Mouse (Mus musculus) urinary bladder, adult 18-20 months (tissue): ENCODE measurements at regions not wholly inside any gene's neighbourhood (a gene's known extent, or its start where the extent isn't known, plus 50 kb on each side); places are given as distances from the start of the nearest gene placed in this dataset.

ENCODE experiments used
- DNase-seq, 2 experiments: peaks; one replicate each; pipeline ENCODE4 v3.0.0; 2022; ENCODE audit warnings: low spot score in 2 of 2, mixed read lengths in 2 of 2

GRCm38 (mm10) chr11:84760622-84761196 is 58.6 kb downstream of the Mrm1 start:
- DNase-seq: no peak

- DNase-seq: no peak
These were observed 59.8 kb downstream of the Mrm1 start for GRCm38 (mm10) chr11:84759478-84759986.

DNA sequence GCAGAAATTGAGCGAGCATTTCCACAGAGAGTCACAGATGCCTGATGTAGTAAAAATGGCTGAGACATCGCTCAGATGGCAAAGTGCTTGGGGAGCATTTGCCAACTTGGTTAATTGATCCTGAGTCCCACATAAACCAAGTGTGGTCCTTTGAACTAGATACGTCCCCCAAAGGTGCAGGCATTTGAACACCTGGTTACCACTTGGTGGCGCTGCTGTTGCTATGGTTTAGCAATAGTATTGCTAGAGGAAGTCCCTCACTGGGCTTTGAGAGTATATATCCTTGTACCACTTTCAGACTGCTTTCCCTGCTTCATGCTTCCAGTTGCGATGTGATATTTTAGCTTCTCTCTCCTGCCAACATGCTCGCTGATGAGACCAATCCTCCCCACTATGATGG is 67.3 kb downstream of the Mrm1 start:
- DNase-seq: no peak

GRCm38 (mm10) chr11:84749490-84750349 is 69.6 kb downstream of the Mrm1 start:
- DNase-seq: no peak

DNA sequence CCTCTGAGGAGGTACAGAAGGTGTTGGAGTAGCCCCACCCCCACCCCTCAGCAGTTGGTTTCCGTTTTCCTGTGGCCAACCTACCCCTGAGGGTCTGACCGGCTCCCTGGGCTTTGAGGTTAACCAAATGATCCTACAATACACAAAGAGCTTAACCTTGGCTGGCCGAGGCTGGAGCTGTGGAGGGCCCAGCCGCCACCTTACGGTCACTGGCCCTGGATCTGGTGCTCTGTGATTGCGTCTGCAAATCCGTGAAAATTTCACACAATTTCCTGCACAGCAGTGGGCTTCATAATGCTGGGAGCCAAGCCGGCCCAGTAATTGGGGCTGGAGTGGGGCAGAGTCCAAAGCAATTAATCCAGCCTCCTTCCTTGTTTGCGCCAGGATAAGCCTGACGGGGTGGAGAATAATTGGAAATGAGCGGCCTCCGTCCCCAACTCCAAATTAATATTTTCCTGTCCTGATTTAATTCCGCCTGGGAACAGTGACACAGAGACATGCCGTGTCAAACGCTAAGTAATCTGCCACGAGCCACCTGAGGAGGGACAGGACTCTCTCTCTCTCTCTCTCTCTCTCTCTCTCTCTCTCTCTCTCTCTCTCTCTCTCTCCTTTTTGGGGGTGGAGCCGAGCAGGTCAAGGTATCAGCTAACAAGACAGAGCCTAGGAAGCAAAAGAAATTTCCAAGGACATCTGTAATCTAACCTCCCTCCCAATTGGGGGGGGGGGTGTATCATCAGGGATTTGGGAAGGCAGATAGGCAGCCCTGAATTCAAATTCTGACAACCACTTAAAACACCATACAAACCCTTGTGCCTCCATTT is 80.3 kb downstream of the Mrm1 start:
- no peak for DNase-seq

- no peak for DNase-seq
These were observed 81.2 kb downstream of the Mrm1 start for GRCm38 (mm10) chr11:84738128-84738527.

DNA sequence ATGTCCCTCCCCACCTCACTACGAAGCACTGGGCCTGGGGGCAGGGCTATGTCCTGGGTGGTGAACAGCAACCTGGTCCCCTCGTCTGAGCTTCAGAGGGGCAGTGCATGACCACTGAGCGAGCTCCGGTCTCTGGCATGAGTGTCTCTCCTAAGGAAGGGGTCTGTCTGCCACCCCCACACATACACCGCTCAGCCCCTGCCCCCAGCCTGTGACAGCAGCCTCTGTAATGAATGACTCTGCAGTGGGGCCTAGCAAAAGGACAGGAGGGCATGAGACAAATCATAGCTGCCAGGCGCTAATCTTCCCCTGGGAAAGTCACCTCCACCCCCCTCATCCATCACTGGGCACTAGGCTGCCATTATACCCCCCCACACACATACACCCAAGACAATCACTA is 87.4 kb downstream of the Mrm1 start:
- no peak for DNase-seq

GRCm38 (mm10) chr11:84730218-84730617 is 89.1 kb downstream of the Mrm1 start:
- DNase-seq: no peak

GRCm38 (mm10) chr11:84729189-84729588 is 90.1 kb downstream of the Mrm1 start:
- DNase-seq: peak in 1 of 2 experiments; percentile 7

DNA sequence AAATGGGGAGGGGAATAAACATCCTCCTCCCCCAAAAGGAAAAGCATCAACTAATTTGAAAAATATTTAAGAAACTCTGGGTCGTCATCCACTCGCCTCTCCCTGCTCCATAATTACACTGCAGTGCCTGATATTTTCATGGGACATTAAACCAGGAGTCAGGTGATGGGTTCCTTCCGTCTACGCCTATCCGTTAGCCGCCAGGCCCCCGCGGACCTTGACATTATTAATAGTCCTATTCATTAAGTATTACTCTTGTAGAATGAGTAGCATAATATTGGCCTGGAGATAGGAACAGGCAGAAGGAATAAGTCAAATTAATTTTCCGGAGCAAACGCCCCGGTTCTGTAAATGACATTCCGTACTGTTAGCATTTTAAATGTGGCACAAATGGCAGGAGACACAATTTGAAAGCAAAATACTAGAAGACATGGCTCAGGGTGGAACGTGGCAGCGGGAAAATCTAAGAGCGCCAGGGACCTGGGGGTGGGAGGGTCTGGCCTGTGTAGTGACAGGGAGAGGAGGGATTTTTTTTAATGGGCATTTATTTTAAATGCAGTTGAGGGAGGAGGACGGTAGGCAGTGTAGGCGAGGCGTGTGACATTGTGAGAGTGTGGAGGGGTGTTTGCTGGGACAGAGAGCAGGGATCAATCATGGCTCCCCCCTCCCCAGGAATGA is 93.2 kb downstream of the Mrm1 start:
- no peak for DNase-seq

DNA sequence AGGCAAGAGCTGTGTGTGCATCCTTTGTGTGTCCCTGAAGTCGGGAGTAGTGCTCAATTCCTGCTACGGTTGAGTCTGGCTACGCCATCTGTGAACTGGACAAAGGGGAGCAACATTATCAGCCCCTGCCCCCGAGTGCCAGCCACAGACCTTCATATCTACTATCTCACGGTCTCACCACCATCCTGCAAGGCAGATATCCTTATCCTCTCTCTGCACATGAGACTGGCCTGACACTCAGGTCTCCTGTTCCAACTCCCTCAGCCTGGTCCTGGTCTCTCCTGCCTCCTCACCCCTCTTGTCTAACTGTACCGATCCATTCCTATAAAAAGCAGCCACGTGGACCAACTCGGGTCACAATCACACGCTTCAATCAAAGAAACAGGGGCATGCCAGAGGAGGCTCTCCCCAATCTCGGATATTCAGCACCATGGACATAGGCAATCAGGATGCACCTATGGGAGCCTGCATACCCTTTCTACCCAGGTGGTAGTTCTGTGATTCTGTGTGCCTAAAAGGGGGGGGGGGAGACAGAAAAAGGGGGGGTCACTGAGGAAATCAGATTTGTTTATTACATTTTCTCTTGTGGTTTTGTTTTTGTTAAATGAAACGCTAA is 94.0 kb downstream of the Mrm1 start:
- no peak for DNase-seq

GRCm38 (mm10) chr11:84724080-84724479 is 95.2 kb downstream of the Mrm1 start:
- no peak for DNase-seq

- no peak for DNase-seq
These were observed 96.6 kb downstream of the Mrm1 start for GRCm38 (mm10) chr11:84722658-84723201.

GRCm38 (mm10) chr11:84721979-84722378 is 97.3 kb downstream of the Mrm1 start:
- DNase-seq: no peak

- DNase-seq: no peak
These were observed 98.2 kb downstream of the Mrm1 start for GRCm38 (mm10) chr11:84721150-84721549.

DNA sequence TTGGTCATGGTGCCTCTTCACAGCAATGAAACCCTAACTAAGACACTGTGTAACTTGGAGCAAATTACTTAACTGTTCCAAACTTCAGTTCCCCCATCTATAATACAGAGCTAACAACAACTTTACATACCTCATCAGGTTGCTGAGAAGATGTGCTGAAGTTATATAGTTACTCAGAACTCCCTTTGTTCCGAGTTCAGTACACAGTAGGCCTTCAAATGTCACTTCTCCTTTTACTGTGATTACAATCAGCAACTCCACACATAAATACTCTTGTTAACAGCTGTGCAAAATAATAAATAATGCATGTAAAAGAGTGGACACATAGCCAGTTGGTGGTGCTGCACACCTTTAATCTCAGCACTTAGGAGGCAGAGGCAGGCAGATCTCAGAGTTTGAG is 99.5 kb downstream of the Mrm1 start:
- no peak for DNase-seq

- no peak for DNase-seq
These were observed 106.6 kb downstream of the Mrm1 start for GRCm38 (mm10) chr11:84712731-84713130.

- no peak for DNase-seq
These were observed 107.4 kb downstream of the Mrm1 start for GRCm38 (mm10) chr11:84711886-84712285.

DNA sequence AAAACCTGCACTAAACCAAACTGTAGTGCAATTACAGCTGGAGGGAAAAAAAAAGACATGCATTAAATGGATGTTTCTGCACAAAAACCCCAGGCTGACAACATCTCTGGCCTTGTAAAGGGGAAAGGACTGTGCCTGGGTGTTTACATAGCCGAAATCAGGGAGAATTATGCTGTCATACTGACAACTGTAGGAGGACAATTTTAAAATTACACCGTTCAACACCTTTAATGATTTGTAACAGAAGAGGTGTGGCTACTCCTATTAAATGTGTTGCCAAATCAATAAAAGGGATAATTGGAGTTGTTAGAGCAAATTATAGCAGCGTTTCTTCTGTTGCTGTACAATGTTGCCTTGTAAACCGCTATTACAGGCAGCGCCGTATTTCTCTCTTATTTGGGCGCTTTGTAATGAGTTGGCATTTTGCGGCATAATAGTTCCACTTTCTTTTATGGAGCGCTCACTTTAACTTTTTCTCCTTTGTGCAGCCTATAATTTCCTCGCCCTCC is 111.0 kb downstream of the Mrm1 start:
- no peak for DNase-seq

GRCm38 (mm10) chr11:84707772-84708171 is 111.5 kb downstream of the Mrm1 start:
- DNase-seq: no peak

- DNase-seq: no peak
These were observed 112.6 kb downstream of the Mrm1 start for GRCm38 (mm10) chr11:84706692-84707091.
